Mouse (Mus musculus): ENCODE results near the gene Phpt1.

GRCm38 (mm10) chr2:25557221-25557963 is 17.6 kb downstream of the Phpt1 start, which contains the start of gene Edf1:
- TF ChIP-seq CTCF (IDR thresholded peaks at IDR 0.05; ENCODE audit: control insufficient read depth, insufficient read depth, insufficient replicate concordance, low read depth, low read length) (no peak), POLR2A (IDR thresholded peaks at IDR 0.05; ENCODE audit: control insufficient read depth, low read depth, low read length) (peak; percentile 50)
